Mouse (Mus musculus) urinary bladder, postnatal 36 days (tissue): ENCODE measurements around the gene Spc24.

Source experiments
- DNase-seq, 2 experiments: peaks; one replicate each; pipeline ENCODE4 v3.0.0; 2022; ENCODE audit warnings: low spot score in 2 of 2, mixed read lengths in 1 of 2

The Spc24 gene

GRCm38 (mm10) chr9:21749382-21750118 lies 10.6 kb downstream of the Spc24 start:
- no peak for DNase-seq

DNA sequence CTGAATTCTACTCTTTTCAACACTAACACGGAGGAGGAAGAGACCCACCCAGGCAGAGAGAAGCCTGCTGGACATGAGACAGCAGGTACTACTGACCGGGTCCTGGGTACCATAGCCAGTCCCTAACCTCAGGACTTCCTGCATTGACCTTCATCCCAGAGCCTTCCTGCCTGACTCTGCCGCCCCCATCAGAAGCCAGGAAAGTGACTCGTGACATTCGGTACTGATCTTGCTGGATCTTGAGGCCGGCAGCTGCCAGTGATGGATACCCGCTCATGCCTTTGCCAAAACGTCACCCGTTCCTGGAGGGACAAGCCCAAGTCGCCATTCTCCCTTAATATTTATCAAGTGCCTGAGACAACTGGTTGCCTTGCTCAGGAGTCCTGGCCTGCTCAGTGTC lies 11.6 kb downstream of the Spc24 start:
- DNase-seq: no peak

GRCm38 (mm10) chr9:21748033-21748432 lies 12.1 kb downstream of the Spc24 start:
- DNase-seq: no peak

DNA sequence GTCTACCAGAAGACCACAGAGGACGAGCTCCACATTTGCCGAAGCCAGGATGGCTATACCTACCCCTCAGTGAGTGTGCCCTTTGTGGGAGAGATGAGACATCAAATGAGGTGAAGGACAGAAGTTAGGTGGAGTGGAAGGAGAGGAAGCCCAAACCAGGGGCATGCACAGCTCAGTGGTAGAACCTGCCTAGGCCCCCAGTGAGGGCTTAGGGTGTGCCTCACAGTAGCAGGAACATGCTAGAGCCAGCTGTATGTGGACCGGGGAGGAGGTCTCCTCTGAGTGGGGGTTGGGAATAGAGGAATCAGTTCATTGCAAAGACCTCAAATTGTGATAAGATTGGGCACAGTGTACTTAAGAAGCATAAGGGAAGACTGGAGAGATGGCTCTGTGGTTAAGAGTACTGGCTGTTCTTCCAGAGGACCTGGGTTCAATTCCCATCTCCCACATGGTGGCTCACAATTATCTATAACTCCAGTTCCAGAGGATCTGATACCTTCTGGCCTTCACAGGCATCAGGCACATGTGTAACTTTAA lies 12.8 kb downstream of the Spc24 start:
- DNase-seq: no peak

DNA sequence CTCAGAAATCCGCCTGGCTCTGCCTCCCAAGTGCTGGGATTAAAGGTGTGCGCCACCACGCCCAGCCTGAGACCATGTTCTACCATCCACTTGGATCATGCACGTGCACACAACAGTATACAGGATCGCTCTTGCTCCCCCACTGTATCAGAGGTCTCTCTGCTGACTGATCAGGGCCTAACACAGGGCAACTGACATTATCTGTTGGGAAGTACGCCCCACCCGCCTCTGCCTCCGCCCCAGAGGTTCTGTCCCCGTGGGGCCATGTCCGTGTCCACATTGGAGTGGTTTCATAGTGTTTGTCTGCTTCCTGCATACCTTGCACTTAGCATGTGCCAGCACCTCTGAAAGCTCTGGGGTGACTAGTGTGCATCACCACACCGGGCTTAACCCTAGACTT lies 18.6 kb downstream of the Spc24 start:
- no peak for DNase-seq

GRCm38 (mm10) chr9:21740427-21740826 lies 19.7 kb downstream of the Spc24 start:
- DNase-seq: no peak

- DNase-seq: no peak
These were observed 21.3 kb downstream of the Spc24 start for GRCm38 (mm10) chr9:21738776-21739175.

DNA sequence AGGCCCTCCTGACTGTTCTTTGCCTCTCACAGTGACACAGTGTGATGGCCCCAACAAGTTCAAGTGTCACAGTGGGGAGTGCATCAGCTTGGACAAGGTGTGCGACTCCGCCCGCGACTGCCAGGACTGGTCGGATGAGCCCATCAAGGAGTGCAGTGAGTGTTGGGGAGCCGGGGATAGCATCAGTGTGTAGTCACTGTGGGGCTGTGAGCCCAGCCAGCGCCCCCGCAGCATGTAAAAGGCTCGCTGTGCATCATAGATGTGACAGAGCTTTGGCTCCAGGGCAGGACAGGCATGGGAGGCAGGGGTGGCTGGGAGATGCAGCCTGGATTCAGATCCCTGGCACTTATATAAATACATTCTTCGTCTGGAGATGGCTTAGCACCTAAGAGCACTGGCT lies 22.9 kb downstream of the Spc24 start:
- no peak for DNase-seq

- no peak for DNase-seq
These were observed 23.5 kb downstream of the Spc24 start for GRCm38 (mm10) chr9:21736580-21736979.

GRCm38 (mm10) chr9:21735126-21735525 lies 25.0 kb downstream of the Spc24 start:
- no peak for DNase-seq

DNA sequence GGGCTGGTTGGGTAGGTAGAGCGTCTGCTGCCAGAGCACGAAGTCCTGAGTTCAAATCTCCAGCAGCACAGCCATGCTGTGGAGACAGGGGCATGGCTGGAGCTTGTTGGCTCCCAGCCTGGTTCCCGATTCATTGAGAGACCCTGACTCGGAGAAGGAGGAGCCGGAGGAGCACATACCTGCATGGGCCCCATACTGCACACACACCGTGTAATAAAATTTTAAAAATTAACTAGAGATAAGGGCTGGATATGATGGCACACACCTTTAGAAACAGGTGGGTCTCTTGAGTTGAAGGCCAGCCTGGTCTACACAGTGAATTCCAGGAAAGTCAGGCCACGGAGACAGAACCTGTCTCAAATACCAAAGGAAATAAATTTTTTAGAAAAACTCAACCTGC lies 26.1 kb downstream of the Spc24 start:
- DNase-seq: no peak

GRCm38 (mm10) chr9:21733446-21733845 lies 26.7 kb downstream of the Spc24 start:
- DNase-seq: no peak

GRCm38 (mm10) chr9:21732288-21732687 lies 27.8 kb downstream of the Spc24 start:
- DNase-seq: no peak

- DNase-seq: peak; percentile 42 to 52
These were observed 30.8 kb downstream of the Spc24 start for GRCm38 (mm10) chr9:21729264-21729663.

DNA sequence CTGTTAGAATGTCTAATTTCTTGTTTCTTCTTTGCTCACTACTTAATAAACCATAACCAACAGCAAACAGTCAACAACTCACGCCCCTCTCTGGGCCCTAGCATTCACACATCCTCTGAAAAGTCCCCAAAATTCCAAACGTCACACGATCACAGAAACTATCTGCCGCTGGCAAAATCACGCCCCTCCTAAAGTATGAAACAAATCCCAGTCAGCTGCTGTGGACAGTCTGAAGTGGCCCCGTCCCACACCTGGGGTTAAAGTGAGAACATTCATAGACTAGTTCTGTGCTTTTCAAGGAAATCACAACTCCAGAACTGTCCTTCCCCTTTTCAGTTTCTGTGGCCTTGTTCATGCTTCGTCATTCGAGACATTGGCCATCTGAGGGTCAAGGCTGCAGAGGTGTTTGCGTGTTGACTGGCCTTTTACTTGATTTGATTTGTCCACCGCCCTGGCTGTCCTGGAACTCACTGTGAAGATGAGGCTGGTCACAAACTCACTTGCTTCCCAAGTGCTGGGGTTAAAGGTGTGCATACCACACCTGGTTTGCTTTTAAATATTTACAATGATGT lies 31.8 kb downstream of the Spc24 start:
- no peak for DNase-seq

DNA sequence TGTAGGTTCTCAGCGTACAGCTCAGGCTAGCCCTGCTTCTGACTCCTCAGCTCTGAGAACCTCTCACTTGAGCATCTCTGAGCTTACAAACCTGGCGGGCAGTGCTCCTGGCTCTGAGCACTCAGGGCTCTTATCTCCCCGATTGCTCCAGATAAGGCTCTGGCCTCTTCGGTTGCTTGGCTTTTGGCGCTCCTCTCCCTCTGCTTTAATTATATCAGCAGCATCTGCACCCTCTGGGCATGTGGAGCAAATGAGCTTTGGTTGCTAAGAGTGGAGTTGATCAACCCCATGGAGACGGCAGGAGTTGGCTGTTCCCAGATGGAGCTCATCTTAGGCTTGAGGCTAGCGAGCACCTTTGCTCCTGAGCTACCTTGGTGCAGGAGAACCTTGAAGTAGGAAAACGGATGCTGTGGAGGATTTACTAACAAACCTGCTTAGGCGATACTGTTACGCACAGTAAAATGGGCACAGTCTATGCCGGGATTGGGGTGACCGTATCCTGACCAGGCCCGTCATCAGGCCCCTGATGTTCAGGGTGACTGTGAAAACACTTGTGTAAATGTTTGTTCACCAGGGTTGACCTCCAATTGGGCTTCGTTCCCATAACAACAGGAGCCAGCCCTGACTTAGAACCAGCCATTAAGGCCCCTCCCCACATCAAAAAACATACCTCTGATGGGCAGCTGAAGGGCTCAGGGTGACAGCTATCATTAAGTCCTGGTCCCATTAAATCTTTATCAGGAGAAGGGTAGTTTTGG lies 33.7 kb downstream of the Spc24 start:
- peak in 1 of 2 experiments; percentile 26 for DNase-seq

- DNase-seq: no peak
These were observed 34.6 kb downstream of the Spc24 start for GRCm38 (mm10) chr9:21725224-21726121.

DNA sequence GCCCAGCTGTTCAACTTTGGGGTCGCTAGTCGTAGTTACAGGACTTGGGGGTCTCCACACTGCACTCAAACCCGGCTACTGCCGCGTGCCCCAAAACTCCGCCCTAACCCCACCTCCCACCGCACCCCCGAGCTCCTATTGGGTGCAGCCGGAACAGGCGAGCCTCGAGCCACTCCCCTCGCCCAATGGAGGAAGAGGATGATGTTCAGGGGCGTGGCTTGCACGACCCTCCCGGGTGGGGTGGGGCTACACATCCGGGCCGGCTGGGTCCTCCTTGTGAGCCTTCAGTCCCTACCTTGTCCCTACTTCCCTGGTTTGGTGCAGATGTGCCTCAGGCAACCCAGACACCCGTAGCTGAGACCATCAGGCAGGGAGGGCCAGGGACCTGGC lies 36.0 kb downstream of the Spc24 start:
- DNase-seq: peak; percentile 87 to 91

- DNase-seq: peak; percentile 82 to 90
These were observed 36.5 kb downstream of the Spc24 start, which contains the start of gene Ldlr for GRCm38 (mm10) chr9:21723377-21724146. Gene Ldlr, plus strand, starts transcription at chr9:21723483.

- DNase-seq: no peak
These were observed 39.1 kb downstream of the Spc24 start for GRCm38 (mm10) chr9:21721036-21721435.

DNA sequence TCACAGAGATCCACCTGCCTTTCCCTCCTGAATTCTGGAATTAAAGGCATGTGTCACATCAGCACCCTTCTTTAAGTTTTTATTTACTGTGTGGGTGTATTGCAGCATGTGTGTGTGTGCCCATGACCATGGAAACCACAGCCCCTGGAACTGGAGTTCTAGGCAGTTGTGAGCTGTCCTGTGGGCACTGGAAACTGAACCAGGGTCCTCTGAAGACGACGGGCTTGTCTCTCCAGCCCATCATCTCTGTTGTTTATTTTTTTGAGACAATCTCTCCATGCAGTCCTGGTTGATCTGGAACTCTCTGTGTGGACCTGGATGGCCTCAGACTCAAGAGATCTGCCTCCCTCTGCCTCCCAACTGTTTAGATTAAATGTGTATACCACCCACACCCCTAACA lies 43.1 kb downstream of the Spc24 start:
- no peak for DNase-seq
